Mouse (Mus musculus) ES-CJ7 (cell line): ENCODE measurements around the gene Cdc14a.

Experiments used
- DNase-seq: peaks from one replicate; pipeline ENCODE4 v3.0.0; 2011; ENCODE audit warnings: low read depth, low spot score

The Cdc14a gene

DNA sequence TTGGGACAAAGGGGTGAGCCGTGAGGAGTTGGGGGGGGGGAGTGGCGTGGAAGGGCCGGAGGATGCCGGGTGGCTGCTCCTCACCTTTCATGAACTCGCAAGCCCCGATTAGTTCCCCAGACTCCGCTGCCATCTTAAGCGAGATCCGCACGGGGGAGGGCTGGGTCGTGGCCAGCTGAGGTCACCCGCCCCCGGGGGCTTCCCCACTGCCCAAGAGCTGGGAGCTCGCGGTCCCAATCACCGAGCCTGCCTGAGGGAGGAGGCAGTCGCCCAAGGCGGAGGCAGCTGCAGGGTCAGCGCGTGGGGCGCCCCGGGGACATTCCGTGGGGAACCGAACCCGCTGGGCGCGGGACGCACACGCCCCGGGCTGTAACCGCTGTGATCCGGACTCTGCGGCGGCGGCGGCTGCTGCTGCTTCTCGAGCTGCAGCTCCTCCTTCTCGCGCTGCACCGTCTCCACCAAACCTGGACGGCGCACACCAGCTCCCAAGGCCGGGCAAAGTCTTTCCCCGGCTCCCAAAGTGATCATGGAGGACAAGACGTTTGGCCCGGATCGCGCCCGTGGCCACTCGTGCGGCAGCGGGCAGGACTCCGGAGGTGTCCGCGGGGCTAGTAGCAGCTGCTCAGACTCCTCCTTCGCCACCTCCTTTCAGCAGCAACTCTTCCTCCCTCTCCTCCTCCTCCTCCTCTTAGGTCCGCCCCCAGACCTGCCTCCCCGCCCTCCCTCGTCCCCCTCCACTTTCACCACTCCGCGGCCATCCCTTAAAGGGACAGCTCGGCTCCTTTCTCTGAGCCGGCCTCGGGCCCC, at the start of gene Cdc14a:
Gene Cdc14a, minus strand, starts transcription at position 680 of the 807 bp plus-strand sequence.
- DNase-seq = peak; percentile 9

DNA sequence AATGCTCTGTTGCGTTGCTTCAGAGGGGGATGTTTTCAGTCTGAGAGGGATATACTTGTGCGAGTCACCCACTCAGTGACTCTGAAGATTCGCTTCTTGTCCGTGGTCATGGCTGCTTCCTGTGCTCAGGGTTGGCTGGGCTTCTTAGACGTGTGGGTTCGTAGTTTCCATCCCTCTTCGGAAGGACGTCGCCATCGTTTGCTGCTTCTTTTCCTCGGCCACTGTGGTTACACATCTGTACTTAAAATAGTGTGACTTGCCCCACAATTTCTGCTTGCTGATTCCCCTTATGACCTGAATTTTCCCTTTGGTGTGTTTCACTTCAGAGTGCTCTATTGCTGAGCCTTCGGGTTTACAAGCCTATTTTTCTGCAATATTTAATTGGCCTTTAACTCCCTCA, 41.9 kb upstream of the Cdc14a start:
- DNase-seq = no peak

DNA sequence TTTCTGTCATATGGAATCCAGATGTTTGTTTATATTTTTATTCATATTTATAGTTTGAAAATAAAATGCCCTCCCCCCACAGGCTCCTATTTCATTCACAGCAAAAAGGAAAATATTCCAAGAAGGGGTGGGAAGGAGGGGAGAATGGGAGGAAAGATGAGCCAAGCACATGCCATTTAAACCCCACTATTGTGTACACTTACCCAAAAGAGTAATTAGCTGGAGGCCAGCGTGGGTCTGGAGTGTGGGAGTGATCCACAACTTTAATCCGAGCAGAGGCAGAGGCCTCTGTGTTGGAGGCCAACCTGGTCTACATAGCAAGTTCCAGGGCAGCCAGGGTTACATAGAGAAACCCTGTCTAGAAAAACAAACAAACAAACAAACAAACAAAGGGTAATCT, 40.5 kb upstream of the Cdc14a start:
- DNase-seq = no peak

DNA sequence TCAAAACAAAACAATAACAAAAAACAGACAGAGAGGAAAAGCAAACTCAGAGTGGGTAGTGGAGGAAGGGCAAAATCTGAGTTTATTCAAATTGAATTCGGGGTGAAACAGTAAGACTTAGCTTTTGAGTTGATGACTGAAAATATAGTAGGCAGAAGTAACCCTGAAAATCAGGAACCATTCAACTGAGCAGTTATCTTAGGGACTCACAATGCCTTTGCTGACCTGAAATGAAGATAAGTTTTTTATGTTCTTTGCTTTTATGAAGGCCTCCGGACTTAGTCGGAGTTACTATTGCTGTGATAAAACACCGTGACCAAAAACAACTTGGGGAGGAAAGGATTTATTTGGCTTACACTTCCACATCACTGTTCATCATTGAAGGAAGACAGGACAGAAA, 37.2 kb upstream of the Cdc14a start:
- DNase-seq = no peak

DNA sequence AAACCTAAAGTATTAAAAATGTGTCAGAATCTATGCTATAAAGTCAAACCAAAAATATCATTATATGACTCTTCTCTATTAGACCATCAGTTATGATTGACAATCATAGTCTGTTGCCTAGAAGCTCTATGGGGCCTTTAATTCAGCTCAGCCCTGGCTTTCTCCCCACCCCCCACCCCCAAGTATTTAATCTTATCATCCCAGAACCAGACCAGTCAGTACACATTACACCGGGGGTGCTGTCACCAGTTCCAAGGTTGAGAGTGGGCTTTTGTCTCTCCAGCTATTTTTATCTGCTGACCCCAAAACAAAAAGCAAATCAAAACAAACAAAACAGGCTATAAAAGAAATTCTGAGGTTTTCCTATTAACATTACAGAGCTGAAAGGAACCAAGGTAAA, 30.7 kb upstream of the Cdc14a start:
- no peak for DNase-seq

DNA sequence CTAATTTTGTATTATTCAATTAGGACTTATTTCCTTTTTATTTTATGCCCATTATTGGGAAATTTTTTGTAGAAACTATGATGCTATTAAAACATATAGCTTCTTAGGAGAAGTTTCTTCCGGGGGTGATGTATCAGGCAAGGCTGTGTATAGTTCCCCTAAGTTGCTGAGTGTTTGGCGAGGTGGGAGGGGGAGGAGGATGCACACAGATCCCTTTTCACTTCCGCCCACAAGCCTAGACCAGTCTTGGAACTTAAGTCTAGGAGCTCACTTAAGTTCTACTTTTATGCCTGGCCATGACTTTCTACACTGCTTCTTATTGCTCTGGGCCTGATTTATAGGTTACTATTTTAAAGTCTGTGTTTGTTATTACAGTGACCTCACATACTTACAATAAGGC, 26.9 kb upstream of the Cdc14a start:
- no peak for DNase-seq

DNA sequence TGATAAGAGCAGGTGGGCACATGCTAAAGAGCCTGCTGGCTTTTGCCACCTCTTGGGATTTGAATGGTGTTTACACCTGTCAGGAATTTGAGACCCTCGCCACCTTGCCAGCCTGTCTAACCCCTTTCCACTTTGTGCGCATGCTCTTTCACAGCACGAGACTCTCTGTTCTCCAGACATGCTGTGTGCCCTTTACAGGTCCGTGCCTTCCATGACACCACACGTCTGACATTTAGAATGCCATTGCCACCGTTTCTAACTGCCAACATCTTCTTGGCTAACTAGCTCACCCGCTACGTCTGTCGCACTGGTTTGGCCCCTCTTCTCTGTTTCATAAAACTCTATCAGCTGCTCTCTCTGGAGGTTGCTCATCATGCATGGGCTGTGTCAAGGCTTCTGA, 20.5 kb upstream of the Cdc14a start:
- no peak for DNase-seq

DNA sequence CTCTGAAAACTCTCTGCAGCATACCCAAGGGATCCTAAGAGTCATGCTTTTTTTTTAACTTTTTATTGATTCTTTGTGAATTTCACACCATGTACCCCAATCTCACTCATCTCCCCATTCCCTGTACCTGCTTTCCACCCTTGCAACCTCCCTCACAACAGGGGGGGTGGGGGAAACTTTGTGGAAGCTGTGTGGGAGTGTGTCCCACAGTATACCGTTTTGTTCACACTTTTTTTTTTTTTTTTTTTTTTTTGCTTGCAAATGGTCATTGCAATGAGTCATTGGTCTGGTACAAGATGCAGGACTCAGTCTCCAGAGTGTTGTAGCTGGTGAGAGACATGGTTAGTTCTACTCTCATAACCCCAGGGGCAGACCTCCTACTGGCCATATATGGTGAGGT, 19.0 kb upstream of the Cdc14a start:
- no peak for DNase-seq

DNA sequence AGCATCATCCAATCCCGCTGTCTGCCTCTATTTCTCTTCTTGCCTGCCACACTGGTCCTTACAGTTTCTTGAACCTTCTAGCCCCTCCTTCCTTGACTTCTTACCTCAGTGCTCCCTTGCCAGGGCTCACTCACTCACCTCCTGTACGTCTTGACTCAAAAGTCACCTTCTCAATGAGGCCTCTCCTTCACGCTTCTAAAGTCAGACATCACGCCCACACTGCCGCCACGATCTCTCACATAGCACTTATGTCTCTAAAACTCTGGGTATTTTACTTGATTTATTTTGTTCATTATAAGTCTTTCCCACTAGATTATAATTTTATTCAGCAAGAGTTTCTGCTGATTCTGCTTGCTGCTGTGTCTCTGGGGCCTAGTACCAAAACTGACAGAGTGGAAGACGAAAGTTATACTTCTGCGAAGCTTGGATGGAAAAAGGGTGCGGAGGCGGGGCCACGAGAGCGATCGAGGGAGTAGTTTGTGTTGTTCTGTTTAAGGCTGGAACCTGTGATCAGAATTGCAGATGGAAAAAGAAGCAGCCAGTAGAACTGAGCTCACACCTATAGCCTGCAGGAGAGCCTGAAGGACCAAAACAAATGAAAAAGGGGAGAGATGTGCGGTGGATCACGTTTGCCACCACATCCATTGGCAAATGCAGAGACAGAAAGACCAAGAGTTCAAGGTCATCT, 17.8 kb upstream of the Cdc14a start:
- DNase-seq = no peak

DNA sequence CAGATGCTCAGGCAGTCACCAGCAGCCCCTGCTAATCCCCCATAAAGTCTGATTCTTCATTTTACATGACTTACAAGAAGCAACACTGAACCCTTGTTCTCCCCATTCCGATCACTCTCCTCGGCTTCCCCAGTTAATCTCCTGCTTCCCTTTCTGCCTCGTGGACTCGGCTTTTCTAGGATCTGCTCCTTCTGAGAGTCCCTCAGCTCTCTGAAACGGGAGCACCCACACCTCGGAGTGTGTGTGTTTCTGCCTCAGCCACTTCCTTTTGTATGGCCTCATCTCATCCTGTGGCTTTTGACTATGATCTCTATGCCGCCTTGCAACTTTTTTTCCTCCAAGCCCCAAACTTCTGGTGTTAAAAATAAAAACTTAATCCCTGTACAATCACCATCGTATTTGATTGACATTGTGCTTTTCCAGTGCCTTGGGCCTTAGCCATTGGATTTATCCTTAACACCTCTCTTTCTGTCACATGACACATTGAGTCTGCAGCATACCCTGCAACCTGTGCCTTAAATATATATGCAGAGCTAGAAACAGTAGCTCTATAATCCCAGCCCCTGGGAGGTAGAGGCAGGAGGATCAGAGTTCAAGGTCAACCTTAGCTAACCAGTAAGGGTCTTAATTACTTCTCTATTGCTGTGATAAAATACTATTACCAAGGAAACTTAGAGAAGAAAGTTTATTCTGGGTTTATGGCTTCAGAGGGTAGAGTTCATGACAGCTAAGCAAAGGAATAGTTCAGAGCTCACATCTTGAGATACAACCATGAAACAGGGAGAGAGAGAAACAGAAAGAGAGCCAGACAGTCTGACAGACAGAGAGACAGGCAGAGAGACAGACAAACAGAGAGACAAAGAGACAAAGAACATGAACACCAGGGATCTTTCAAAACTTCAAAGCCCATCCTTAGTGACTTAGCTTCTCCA, 16.5 kb upstream of the Cdc14a start:
- DNase-seq = no peak

DNA sequence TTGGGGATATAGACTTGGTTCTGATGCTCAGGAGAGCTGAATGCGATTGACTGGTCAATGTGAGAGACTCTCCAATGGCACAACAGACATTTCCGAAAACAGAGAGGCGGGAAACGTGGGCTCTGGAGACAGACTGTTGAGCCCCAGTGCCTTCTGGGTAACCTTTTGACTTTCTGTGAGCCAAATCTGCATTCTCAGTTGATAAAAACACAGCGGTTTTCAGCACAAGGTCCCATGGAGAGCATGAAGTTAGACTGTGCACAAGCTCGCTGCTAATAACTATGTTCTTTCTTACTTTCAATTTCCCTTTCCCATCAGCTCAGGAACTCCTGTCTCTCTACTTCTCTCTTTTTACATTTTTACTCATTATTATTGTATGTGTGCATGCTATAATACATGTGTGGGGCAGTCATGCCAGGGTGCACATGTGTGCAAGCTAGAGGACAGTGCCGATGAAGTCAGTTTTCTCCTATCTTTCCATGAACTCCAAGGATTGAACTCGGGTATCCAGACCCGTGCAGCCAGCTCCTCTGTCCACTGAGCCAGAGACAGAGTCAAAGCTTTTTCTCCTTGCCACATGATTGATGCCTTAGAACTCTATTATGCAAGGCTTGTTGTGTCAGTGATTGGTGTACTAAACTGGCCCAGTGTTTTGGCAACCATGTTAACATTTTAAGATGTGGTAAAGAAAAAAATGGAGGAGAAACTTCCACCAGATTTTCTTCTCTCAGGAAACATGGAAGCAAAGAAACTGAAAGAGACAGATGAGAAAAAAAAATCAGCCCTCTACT, 13.2 kb upstream of the Cdc14a start:
- no peak for DNase-seq

DNA sequence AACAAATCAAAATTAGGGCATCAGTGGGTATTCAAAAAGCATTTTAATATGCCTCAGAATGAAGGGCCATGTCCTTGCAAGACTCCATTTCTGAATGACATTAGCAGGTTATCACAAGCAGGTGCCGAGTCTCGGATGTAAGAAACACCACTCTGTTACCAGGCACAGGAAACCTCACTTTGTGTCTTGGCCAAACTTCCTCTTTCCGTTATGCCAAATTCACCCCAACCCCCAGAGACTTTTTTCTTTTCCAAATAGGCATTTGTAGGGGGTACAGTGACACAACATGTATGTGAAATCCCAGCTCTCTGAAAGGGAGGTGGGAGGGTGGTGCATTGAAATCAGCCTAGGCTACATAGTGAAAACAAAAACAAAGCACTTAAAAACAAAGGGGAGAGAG, 12.3 kb upstream of the Cdc14a start:
- no peak for DNase-seq

DNA sequence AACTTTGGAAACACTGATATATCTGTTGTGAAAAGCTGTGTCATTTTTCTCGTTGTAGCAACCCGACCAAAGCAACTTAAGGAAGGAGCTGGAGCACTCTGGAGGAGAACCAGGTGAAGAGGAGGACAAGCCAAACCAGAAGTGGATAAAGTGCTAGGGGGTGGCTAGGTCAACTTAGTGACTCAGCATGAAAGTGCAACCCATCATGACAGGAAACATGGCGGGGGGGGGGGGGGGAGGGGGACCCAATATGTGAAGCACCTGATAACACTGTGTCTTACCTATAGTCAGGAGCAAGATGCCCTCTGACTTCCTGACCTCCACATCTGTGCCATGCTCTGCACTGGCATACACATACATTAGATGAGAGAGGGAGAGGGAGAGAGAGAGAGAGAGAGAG, 10.9 kb upstream of the Cdc14a start:
- no peak for DNase-seq

DNA sequence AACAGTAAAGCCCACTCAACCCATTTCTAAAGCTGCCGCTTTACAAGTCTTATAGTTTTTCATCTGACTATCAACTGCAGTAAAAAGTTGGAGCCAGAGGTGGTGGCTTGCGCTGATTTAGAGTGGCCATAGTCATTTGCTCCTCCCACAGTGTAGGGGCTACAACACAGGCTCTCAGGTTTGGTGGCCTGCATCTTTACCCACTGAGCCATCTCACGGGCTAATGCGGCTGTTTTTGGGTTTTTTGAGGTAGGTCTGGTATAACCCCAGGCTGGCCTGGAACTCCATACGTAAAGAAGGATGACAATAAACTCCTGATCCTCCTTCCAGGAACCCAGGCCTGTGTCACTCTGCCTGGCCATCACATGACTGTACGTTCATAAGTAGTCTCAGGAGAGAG, 2.1 kb upstream of the Cdc14a start:
- DNase-seq = no peak

DNA sequence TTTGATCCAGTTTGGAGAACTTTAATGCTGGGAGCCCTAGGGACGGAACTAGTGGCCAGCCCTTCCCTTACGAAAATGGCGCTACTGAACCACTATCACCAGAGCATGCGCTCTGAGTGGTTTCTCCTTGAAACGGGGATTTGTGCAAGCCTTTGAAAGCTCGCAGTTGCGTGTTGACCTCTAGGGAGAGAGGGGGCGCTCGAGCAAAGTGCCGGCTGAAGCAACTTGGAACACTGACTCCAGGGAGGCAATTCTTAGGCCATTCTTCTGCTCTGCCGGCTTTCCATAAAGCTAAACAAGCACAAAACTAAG, 1.1 kb upstream of the Cdc14a start:
- peak; percentile 97 for DNase-seq

DNA sequence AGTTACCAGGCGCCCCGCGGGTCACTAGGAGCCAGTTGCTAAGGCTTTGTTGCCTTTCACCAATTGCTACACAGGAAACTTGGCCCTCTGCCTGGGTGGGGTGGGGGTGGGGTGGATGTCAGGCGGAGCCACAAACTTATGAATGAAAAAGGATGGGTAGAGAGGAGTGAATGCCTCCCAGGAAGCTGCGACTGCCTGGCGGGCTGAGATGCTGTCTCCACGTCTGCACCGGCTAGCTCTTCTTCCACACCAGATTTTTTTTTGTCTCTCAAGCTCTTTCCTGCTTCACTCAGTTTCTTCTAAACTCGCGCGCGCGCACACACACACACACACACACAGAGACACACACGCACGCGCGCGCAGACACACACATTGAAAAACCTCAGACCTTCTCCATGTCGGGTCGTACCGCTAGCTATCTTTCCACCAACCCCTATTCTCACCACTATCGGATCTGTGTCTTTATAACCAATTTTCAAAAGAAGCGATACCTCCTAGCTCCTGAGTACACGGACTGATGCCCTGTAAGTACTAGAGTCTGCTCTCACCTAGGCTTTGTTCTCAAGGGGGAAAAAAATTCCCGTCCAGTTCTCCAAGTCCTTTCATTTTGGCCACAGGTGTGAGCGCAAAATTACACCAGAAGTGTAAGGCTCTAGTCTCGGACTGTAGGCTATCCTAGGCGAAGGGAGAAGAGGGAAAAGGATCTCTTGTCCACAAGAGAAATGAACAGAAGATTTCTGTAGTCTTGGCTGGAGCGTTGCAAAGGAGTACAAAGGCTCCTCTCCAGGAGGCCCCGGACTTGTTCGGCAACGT, 534 bp upstream of the Cdc14a start:
- DNase-seq = peak; percentile 86

DNA sequence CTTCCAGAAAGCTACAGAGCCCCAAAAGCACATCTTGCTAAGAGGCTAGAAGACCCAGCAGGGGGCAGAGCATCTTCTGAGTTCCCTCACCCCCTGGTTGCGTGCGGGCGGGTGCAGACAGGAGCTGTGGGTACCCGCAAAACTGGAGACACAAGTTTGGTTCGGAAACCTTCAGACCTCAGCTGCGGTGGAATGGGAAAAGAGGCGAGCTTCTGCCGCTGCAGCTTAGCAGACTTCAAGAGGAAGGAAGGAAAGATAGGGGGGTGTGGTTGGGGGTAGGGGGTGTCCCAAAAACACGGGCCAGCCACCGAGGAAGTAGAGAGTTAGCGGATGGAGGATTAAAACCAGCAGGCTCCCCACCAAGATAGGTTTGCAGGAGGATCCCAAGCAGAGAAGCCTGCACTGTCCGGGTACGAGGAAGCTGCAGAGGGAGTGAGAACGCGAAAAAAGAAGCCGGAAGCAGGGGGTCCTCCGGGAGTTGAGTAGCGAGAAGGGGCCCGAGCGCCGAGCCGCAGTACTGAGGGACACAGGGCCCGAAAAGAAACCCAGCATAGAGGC, 958 bp downstream of the Cdc14a start:
- peak; percentile 60 for DNase-seq

DNA sequence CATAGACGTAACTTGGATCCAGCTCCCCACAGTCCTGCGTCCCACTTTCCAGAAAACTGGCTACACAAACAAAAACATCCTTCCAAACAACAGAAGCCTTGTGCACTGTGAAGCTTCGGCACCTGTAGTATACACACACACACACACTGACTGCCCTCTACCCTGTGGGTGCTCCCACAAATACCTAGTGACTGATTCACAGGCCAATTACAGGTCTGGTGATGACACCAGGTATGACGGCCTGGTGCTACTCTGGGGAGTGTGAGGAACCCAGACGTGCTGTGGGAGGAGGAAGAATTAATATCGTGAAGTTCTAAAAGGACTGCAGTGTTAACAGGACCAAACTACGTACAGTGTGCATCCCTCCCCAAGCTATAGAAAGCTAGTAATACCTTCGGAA, 1.8 kb downstream of the Cdc14a start:
- no peak for DNase-seq

DNA sequence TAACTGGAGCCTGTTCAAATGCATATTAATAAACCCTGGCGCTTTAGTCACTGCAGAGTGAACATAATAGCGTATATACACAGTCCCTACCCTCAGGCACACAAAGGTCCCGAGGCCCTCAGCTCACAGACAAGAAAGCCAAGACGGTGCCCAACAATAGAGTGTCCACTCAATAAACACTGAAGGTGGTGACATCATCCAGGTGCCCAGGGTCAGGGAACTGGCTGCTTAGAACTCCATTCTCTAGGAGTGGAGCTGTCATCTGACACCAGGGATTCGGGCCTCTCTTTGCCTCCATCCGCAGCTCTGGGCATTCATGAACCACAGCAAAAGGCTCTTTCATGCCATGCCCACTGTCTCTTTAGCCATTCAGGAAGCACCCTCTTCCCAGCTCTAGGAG, 2.7 kb downstream of the Cdc14a start:
- no peak for DNase-seq

DNA sequence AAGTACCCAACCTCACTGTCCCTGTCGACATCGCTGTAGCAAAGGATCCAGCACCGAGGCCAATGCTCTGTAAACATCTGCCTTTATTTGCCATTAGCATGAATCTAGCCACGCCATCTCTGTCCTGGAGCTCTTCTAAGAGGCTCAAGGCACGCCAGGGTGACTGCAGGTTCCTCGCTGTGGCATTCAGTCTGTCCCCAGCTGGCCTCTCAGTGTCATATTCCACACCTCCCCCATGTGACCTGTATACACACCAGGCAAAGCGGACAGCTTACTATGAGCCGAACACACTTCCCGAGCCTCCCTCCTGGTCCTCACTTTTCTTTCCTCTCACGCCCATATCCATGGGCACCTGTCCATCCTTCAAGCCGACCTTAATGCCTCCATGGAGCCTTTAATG, 4.0 kb downstream of the Cdc14a start:
- no peak for DNase-seq
